Mouse (Mus musculus): ENCODE data around the gene Rab9b. TPM values are rescaled to one million over a fixed set of nuclear protein-coding genes. Genes with fewer than 3 reads are reported as not detected.

The Rab9b gene
- total and polyA plus RNA-seq, 3 experiments: 0.04 TPM; not detected in 2

- no peak for TF ChIP-seq ZMIZ1 (IDR thresholded peaks at IDR 0.05; ENCODE audit: low read depth, low read length)
- TF ChIP-seq CHD2 (IDR thresholded peaks at IDR 0.05; ENCODE audit: low read length): no peak
- no peak for TF ChIP-seq USF2 (conservative IDR thresholded peaks at IDR 0.05; ENCODE audit: low read depth, low read length)
- TF ChIP-seq MAX (IDR thresholded peaks at IDR 0.05; ENCODE audit: low read length): no peak
- no peak for TF ChIP-seq USF1 (IDR thresholded peaks at IDR 0.05; ENCODE audit: low read depth, low read length)
- no peak for TF ChIP-seq ZKSCAN1 (IDR thresholded peaks at IDR 0.05; ENCODE audit: borderline replicate concordance, low read depth, low read length)
- no peak for TF ChIP-seq ETS1 (conservative IDR thresholded peaks at IDR 0.05; ENCODE audit: low read depth, low read length)
- no peak for TF ChIP-seq BHLHE40 (IDR thresholded peaks at IDR 0.05; ENCODE audit: low read depth, low read length)
- no peak for TF ChIP-seq MAZ (IDR thresholded peaks at IDR 0.05; ENCODE audit: low read depth, low read length)
- in situ Hi-C loops (cut with MboI; ENCODE audit: low pct_ligation_motif_present, low pct_unique_long_range_greater_than_20kb, low sequenced_read_pairs) (no loop called here), dilution Hi-C loops (cut with MboI; ENCODE audit: extremely low pct_ligation_motif_present, extremely low pct_unique_long_range_greater_than_20kb, low sequenced_read_pairs) (no loop called here)
- H3K79me2 ChIP-seq (replicated peaks; ENCODE audit: control insufficient read depth, extremely low read depth, insufficient read depth, poor library complexity, severe bottlenecking): no peaks in the 10 kb centered on the region
- H3K4me3 ChIP-seq (replicated peaks in 1 of 3; ENCODE audit: low read depth in 2 of 3, low read length in 2 of 3, poor library complexity in 1 of 3): no peak overlapping the region
- DNase-seq (ENCODE audit: extremely low read depth): no peak
- H3K4me1 ChIP-seq (ENCODE audit: control insufficient read depth in 1 of 2, insufficient read depth in 2 of 2): no peaks in the 10 kb centered on the region
- no peaks in the 10 kb centered on the region for H3K9me3 ChIP-seq (replicated peaks; ENCODE audit: low read length)
- H3K4me2 ChIP-seq (ENCODE audit: insufficient read depth, low read depth, poor library complexity, severe bottlenecking): no peak overlapping the region
- H3K9ac ChIP-seq (ENCODE audit: insufficient read depth, low read depth): no peak overlapping the region
- no peaks in the 10 kb centered on the region for H3K27me3 ChIP-seq (replicated peaks)
- peaks cover 0 to 12% of the 10 kb centered on the region in 2 experiments for H3K36me3 ChIP-seq (replicated peaks in 1 of 2; ENCODE audit: control insufficient read depth in 1 of 2, insufficient read depth in 1 of 2, low read length in 1 of 2)
- no peak overlapping the region for H3K27ac ChIP-seq (ENCODE audit: insufficient read depth, low read depth)
These were observed 39.9 kb downstream of the Rab9b start for GRCm38 (mm10) chrX:136828610-136829009.

- H3K9ac ChIP-seq (ENCODE audit: insufficient read depth, low read depth): no peak overlapping the region
- dilution Hi-C loops (cut with MboI; ENCODE audit: extremely low pct_ligation_motif_present, extremely low pct_unique_long_range_greater_than_20kb, low sequenced_read_pairs): no loop called here
- no peak overlapping the region for H3K27ac ChIP-seq (ENCODE audit: insufficient read depth, low read depth)
- no peak for DNase-seq (ENCODE audit: extremely low read depth)
- peaks cover 0 to 8% of the 10 kb centered on the region in 2 experiments for H3K36me3 ChIP-seq (replicated peaks in 1 of 2; ENCODE audit: control insufficient read depth in 1 of 2, insufficient read depth in 1 of 2, low read length in 1 of 2)
- H3K9me3 ChIP-seq (replicated peaks; ENCODE audit: low read length): no peaks in the 10 kb centered on the region
- H3K27me3 ChIP-seq (replicated peaks): no peaks in the 10 kb centered on the region
- no peaks in the 10 kb centered on the region for H3K4me1 ChIP-seq (ENCODE audit: control insufficient read depth in 1 of 2, insufficient read depth in 2 of 2)
- TF ChIP-seq ZKSCAN1 (IDR thresholded peaks at IDR 0.05; ENCODE audit: borderline replicate concordance, low read depth, low read length) (no peak), CHD2 (IDR thresholded peaks at IDR 0.05; ENCODE audit: low read length) (no peak), MXI1 (IDR thresholded peaks at IDR 0.05; ENCODE audit: low read depth, low read length) (no peak), MEF2A (IDR thresholded peaks at IDR 0.05; ENCODE audit: borderline replicate concordance, low read depth, low read length) (no peak), JUN (IDR thresholded peaks at IDR 0.05; ENCODE audit: insufficient read depth, low read depth, low read length) (no peak)
- H3K79me2 ChIP-seq (replicated peaks; ENCODE audit: control insufficient read depth, extremely low read depth, insufficient read depth, poor library complexity, severe bottlenecking): no peaks in the 10 kb centered on the region
- in situ Hi-C loops (cut with MboI; ENCODE audit: low pct_ligation_motif_present, low pct_unique_long_range_greater_than_20kb, low sequenced_read_pairs): no loop called here
- no peak overlapping the region for H3K4me3 ChIP-seq (replicated peaks in 1 of 3; ENCODE audit: low read depth in 2 of 3, low read length in 2 of 3, poor library complexity in 1 of 3)
- H3K4me2 ChIP-seq (ENCODE audit: insufficient read depth, low read depth, poor library complexity, severe bottlenecking): no peak overlapping the region
These were observed 43.5 kb downstream of the Rab9b start for GRCm38 (mm10) chrX:136825016-136825415.

GRCm38 (mm10) chrX:136822371-136822770 is 46.2 kb downstream of the Rab9b start, which contains the start of gene Plp1:
Gene Plp1 (plus strand): TSS chrX:136822671.
- no peak for TF ChIP-seq UBTF (IDR thresholded peaks at IDR 0.05; ENCODE audit: low read depth, low read length)
- no peak for TF ChIP-seq RAD21 (IDR thresholded peaks at IDR 0.05; ENCODE audit: low read depth, low read length)
- no peak for TF ChIP-seq NRF1 (IDR thresholded peaks at IDR 0.05; ENCODE audit: low read depth, low read length)
- no peak for TF ChIP-seq ZMIZ1 (IDR thresholded peaks at IDR 0.05; ENCODE audit: low read depth, low read length)
- no peak for TF ChIP-seq JUN (IDR thresholded peaks at IDR 0.05; ENCODE audit: insufficient read depth, low read depth, low read length)
- TF ChIP-seq IRF4 (IDR thresholded peaks at IDR 0.05; ENCODE audit: low read depth, low read length): no peak
- TF ChIP-seq USF2 (conservative IDR thresholded peaks at IDR 0.05; ENCODE audit: low read depth, low read length): no peak
- TF ChIP-seq POLR2A (IDR thresholded peaks at IDR 0.05; ENCODE audit: low read depth, low read length): no peak
- no peak for TF ChIP-seq USF1 (IDR thresholded peaks at IDR 0.05; ENCODE audit: low read depth, low read length)
- no peak for TF ChIP-seq MYC (IDR thresholded peaks at IDR 0.05; ENCODE audit: low read depth, low read length)
- no peak for TF ChIP-seq NELFE (IDR thresholded peaks at IDR 0.05; ENCODE audit: low read depth, low read length)
- in situ Hi-C loops (cut with MboI; ENCODE audit: low pct_ligation_motif_present, low pct_unique_long_range_greater_than_20kb, low sequenced_read_pairs): loop anchor here (5.0 kb wide), 1 partner anchor 75 kb away; no protein-coding TSS in a partner anchor
- peaks cover 0 to 8% of the 10 kb centered on the region in 2 experiments for H3K36me3 ChIP-seq (replicated peaks in 1 of 2; ENCODE audit: control insufficient read depth in 1 of 2, insufficient read depth in 1 of 2, low read length in 1 of 2)
- H3K9ac ChIP-seq (ENCODE audit: insufficient read depth, low read depth): no peak within 1 kb of the TSS
- H3K9me3 ChIP-seq (replicated peaks; ENCODE audit: low read length): no peaks in the 10 kb centered on the region
- H3K4me3 ChIP-seq (replicated peaks in 1 of 3; ENCODE audit: low read depth in 2 of 3, low read length in 2 of 3, poor library complexity in 1 of 3): no peak within 1 kb of the TSS
- no peaks in the 10 kb centered on the region for H3K79me2 ChIP-seq (replicated peaks; ENCODE audit: control insufficient read depth, extremely low read depth, insufficient read depth, poor library complexity, severe bottlenecking)
- H3K27ac ChIP-seq (ENCODE audit: insufficient read depth, low read depth): no peak within 1 kb of the TSS
- H3K27me3 ChIP-seq (replicated peaks): no peaks in the 10 kb centered on the region
- H3K4me1 ChIP-seq (ENCODE audit: control insufficient read depth in 1 of 2, insufficient read depth in 2 of 2): no peaks in the 10 kb centered on the region
- dilution Hi-C loops (cut with MboI; ENCODE audit: extremely low pct_ligation_motif_present, extremely low pct_unique_long_range_greater_than_20kb, low sequenced_read_pairs): no loop called here
- no peak for DNase-seq (ENCODE audit: extremely low read depth)
- H3K4me2 ChIP-seq (ENCODE audit: insufficient read depth, low read depth, poor library complexity, severe bottlenecking): no peak within 1 kb of the TSS
